Mouse (Mus musculus) cortical plate, adult 2 months (tissue): ENCODE results near the gene Gclm.

Source experiments
- CTCF ChIP-seq: fragments of 200-500 bp; IDR thresholded peaks from 2 replicates; pipeline ENCODE4 v1.5.1; 2011; ENCODE audit warnings: mild to moderate bottlenecking, control low read depth, low read length; ENCODE audit not compliant: insufficient read depth; ENCODE audit errors: extremely low read depth
- POLR2A ChIP-seq: fragments of 200-500 bp; IDR thresholded peaks from 2 replicates; pipeline ENCODE4 v1.6.1; 2011; ENCODE audit warnings: mild to moderate bottlenecking, low read length, control low read depth; ENCODE audit not compliant: insufficient read depth; ENCODE audit errors: extremely low read depth

DNA sequence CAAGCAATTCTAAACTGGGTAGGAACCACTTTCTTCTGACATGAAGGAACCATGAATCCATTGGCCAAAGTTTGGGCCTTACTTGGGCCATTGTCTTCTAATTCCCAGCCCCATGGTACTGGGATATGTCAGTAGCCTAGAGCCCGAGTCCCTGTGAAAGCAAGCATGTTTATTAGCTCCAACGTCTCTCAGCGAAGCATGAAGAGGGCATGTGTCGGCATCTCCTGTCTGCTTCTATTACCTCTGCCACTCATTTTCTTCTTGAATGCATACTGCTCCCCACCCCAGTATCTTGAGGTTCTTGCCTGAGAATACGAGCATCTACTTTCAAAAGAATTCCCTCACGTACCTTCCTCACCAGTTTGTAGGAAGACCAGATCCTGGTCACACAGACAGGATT, 39.6 kb upstream of the Gclm start:
- TF ChIP-seq CTCF = no peak
- no peak for TF ChIP-seq POLR2A
